9 mouse cellular contexts compared by ENCODE assay signal in genomic region chr19:10502571-10502970, GRCm38 (mm10). TPM values are rescaled to one million over a fixed set of nuclear protein-coding genes. Genes with fewer than 3 reads are reported as not detected.
DNase-seq lines count a peak whose midpoint lies in the region; ATAC-seq and TF ChIP-seq lines count a peak whose summit lies in the region.
"Had no signal": no experiment of that assay in that cellular context is flagged by ENCODE, and none has a peak within 500 bp of the region (broad histone marks: within the 10 kb centered on the region; RNA-seq: fewer than 3 reads in every experiment).

No protein-coding gene starts in this region.

- H3K27me3 ChIP-seq in heart, adult 2 months (ENCODE audit: control insufficient read depth, insufficient read depth, low read length), result no peaks in the 10 kb centered on the region
- H3K27me3 ChIP-seq in liver, postnatal 0 days (ENCODE audit: insufficient read depth, low read length), result no peaks in the 10 kb centered on the region
- no peaks in the 10 kb centered on the region for H3K27me3 ChIP-seq in neural tube, embryonic 14.5 days (ENCODE audit: control insufficient read depth, insufficient read depth, low read length)

- no peak overlapping the region for H3K27ac ChIP-seq in heart, adult 2 months
- H3K27ac ChIP-seq in liver, postnatal 0 days (ENCODE audit: low read depth), result no peak overlapping the region
- H3K27ac ChIP-seq in neural tube, embryonic 14.5 days (ENCODE audit: low read depth, low read length), result no peak overlapping the region

- TF ChIP-seq EP300 in heart, adult 2 months (IDR thresholded peaks at IDR 0.05; ENCODE audit: insufficient read depth, low read depth, low read length), result peak; percentile 61; the same call in 1 of the 2 replicates
- TF ChIP-seq EP300 in liver, postnatal 0 days (IDR thresholded peaks at IDR 0.05; ENCODE audit: low read depth), result no peak

- intact Hi-C loops in heart, adult 2 months (cut with DNase I), result loop anchor here (1.0 to 5.0 kb wide), 2 partner anchors 169 to 245 kb away; no protein-coding TSS in a partner anchor

- no peaks in the 10 kb centered on the region for H3K4me1 ChIP-seq in heart, adult 2 months (ENCODE audit: control insufficient read depth, insufficient read depth, low read length)
- no peaks in the 10 kb centered on the region for H3K4me1 ChIP-seq in liver, postnatal 0 days (ENCODE audit: insufficient read depth)
- H3K4me1 ChIP-seq in neural tube, embryonic 14.5 days (ENCODE audit: control insufficient read depth, insufficient read depth, low read length), result no peaks in the 10 kb centered on the region

- no peaks in the 10 kb centered on the region for H3K9me3 ChIP-seq in liver, postnatal 0 days (ENCODE audit: low read length)
- no peaks in the 10 kb centered on the region for H3K9me3 ChIP-seq in neural tube, embryonic 14.5 days (ENCODE audit: control insufficient read depth, low read length)

- DNase-seq in heart, adult 2 months, result peak in 1 of 2 experiments; percentile 41
- no peak for DNase-seq in heart, adult 11 months
- peak; percentile 26 to 49 for DNase-seq in CD8-positive naive resting alpha-beta T cell, adult 2 months (ENCODE audit: low read depth in 2 of 2, low spot score in 2 of 2)
- DNase-seq in cerebellum, postnatal 14 days, result peak; percentile 68 to 70
- DNase-seq in liver, postnatal 0 days, result peak; percentile 55
- no peak for DNase-seq in gastrocnemius, postnatal 25 days

- no peak for TF ChIP-seq POLR2A in heart, adult 2 months (IDR thresholded peaks at IDR 0.05; ENCODE audit: insufficient read depth, low read depth, low read length)

- H3K4me3 ChIP-seq in heart, adult 2 months, result no peak overlapping the region
- no peak overlapping the region for H3K4me3 ChIP-seq in liver, postnatal 0 days (ENCODE audit: low read depth, low read length)
- H3K4me3 ChIP-seq in neural tube, embryonic 14.5 days (ENCODE audit: low read depth, low read length), result no peak overlapping the region

- ATAC-seq in hematopoietic stem cell, adult 5-6 weeks (replicated peaks in 1 of 2; ENCODE audit: insufficient read depth in 1 of 2, low FRiP score in 2 of 2, low TSS enrichment in 1 of 2, low read depth in 1 of 2, poor library complexity in 2 of 2, severe bottlenecking in 2 of 2), result peak; percentile 66 to 67; a peak in 3 of 4 replicates
- peak; percentile 48; the same call in 1 of the 2 replicates for ATAC-seq in liver, postnatal 0 days
- peak; percentile 87 for ATAC-seq in neural tube, embryonic 14.5 days (ENCODE audit: low read depth)

- H3K4me2 ChIP-seq in liver, postnatal 0 days (ENCODE audit: low read depth, low read length), result no peak overlapping the region
- H3K4me2 ChIP-seq in neural tube, embryonic 14.5 days (ENCODE audit: low read depth, low read length), result no peak overlapping the region

- peak; percentile 95 for TF ChIP-seq CTCF in heart, adult 2 months (IDR thresholded peaks at IDR 0.05)
- TF ChIP-seq CTCF in liver, postnatal 0 days (IDR thresholded peaks at IDR 0.05; ENCODE audit: low read depth), result peak; percentile 93

- H3K9ac ChIP-seq in heart, adult 2 months (ENCODE audit: low read depth, low read length), result no peak overlapping the region
- H3K9ac ChIP-seq in liver, postnatal 0 days (replicated peaks), result no peak overlapping the region
- H3K9ac ChIP-seq in neural tube, embryonic 14.5 days (replicated peaks; ENCODE audit: low read depth, low read length), result no peak overlapping the region

- H3K79me2 ChIP-seq in heart, adult 2 months (replicated peaks; ENCODE audit: control insufficient read depth, insufficient read depth, low read length), result no peaks in the 10 kb centered on the region

- 7% methylated on average over 4 of the region's 4 CpGs for WGBS in heart, adult 2 months
- 21% methylated on average over 4 of the region's 4 CpGs for WGBS in liver, postnatal 0 days (ENCODE audit: insufficient replicate concordance)
- 7% methylated on average over 4 of the region's 4 CpGs for WGBS in neural tube, embryonic 14.5 days

- H3K36me3 ChIP-seq in heart, adult 2 months (ENCODE audit: control insufficient read depth, insufficient read depth, low read length), result no peaks in the 10 kb centered on the region; the same call in 1 of the 2 replicates
- peaks cover 67% of the 10 kb centered on the region for H3K36me3 ChIP-seq in liver, postnatal 0 days (replicated peaks; ENCODE audit: insufficient read depth, low read length)
- peaks cover 20% of the 10 kb centered on the region for H3K36me3 ChIP-seq in neural tube, embryonic 14.5 days (ENCODE audit: control insufficient read depth, insufficient read depth, low read length)

RNA-seq across cellular contexts. Expression of gene Ppp1r32, which starts 19.8 kb away (rescaled TPM):
- under 1 TPM; 0.16 to 0.29 TPM for total RNA-seq in heart, adult 2 months (2021)
- polyA plus RNA-seq in heart, adult 2 months (2012; rRNA removed), result 0.20 and 1.1 TPM in 2 replicates
- not detected in 2 replicates for total RNA-seq in hematopoietic stem cell, adult 5-6 weeks (2017)
- polyA plus RNA-seq in liver, postnatal 0 days (2015; fragmentation: Nextera tagmentation; extraction: Ambion mirVana), result 0.11 and 0.15 TPM in 2 replicates
- polyA plus RNA-seq in neural tube, embryonic 14.5 days (2014; fragmentation: Nextera tagmentation; extraction: Ambion mirVana), result 0.32 and 1.0 TPM in 2 replicates
- total RNA-seq in gastrocnemius, postnatal 25 days (2021), result under 1 TPM; 0.90 to 0.91 TPM
- polyA plus RNA-seq: liver, embryonic 16.5 days had no signal

RNA-seq across cellular contexts. Expression of gene Cpsf7, which starts 22.5 kb away (rescaled TPM):
- 10 to 100 TPM; 23.8 to 25.2 TPM for total RNA-seq in heart, adult 2 months (2021)
- polyA plus RNA-seq in heart, adult 2 months (2012; rRNA removed), result 20.6 and 37.7 TPM in 2 replicates
- total RNA-seq in hematopoietic stem cell, adult 5-6 weeks (2017), result 52.1 and 63.2 TPM in 2 replicates
- polyA plus RNA-seq in liver, postnatal 0 days (2015; fragmentation: Nextera tagmentation; extraction: Ambion mirVana), result 8.5 and 9.1 TPM in 2 replicates
- polyA plus RNA-seq in neural tube, embryonic 14.5 days (2014; fragmentation: Nextera tagmentation; extraction: Ambion mirVana), result 61.7 and 67.5 TPM in 2 replicates
- total RNA-seq in gastrocnemius, postnatal 25 days (2021), result 10 to 100 TPM; 18.0 to 18.5 TPM

RNA-seq across cellular contexts. Expression of gene Sdhaf2, which starts 23.4 kb away (rescaled TPM):
- 10 to 100 TPM; 65.5 to 77.9 TPM for total RNA-seq in heart, adult 2 months (2021)
- 45.7 and 74.6 TPM in 2 replicates for polyA plus RNA-seq in heart, adult 2 months (2012; rRNA removed)
- total RNA-seq in hematopoietic stem cell, adult 5-6 weeks (2017), result 59.2 and 71.7 TPM in 2 replicates
- polyA plus RNA-seq in liver, postnatal 0 days (2015; fragmentation: Nextera tagmentation; extraction: Ambion mirVana), result 23.6 and 25.4 TPM in 2 replicates
- 67.8 and 73.3 TPM in 2 replicates for polyA plus RNA-seq in neural tube, embryonic 14.5 days (2014; fragmentation: Nextera tagmentation; extraction: Ambion mirVana)
- 10 to 100 TPM; 49.0 to 54.0 TPM for total RNA-seq in gastrocnemius, postnatal 25 days (2021)

RNA-seq across cellular contexts. Expression of gene Lrrc10b, which starts 45.3 kb away (rescaled TPM):
- total RNA-seq in heart, adult 2 months (2021), result 1 to 10 TPM; 1.7 to 2.3 TPM
- polyA plus RNA-seq in heart, adult 2 months (2012; rRNA removed), result 0.12 and 1.2 TPM in 2 replicates
- total RNA-seq in hematopoietic stem cell, adult 5-6 weeks (2017), result not detected in 2 replicates
- polyA plus RNA-seq in liver, postnatal 0 days (2015; fragmentation: Nextera tagmentation; extraction: Ambion mirVana), result 0.05 TPM in 1 of 2 replicates, not detected in the other
- 0.66 and 0.75 TPM in 2 replicates for polyA plus RNA-seq in neural tube, embryonic 14.5 days (2014; fragmentation: Nextera tagmentation; extraction: Ambion mirVana)
- under 1 TPM; 0.13 to 0.38 TPM for total RNA-seq in gastrocnemius, postnatal 25 days (2021)
- polyA plus RNA-seq: liver, embryonic 16.5 days had no signal

RNA-seq across cellular contexts. Expression of gene Tmem216, which starts 53.5 kb away (rescaled TPM):
- total RNA-seq in heart, adult 2 months (2021), result 1 to 10 TPM; 5.5 to 5.8 TPM
- polyA plus RNA-seq in heart, adult 2 months (2012; rRNA removed), result 13.0 and 19.2 TPM in 2 replicates
- 8.5 and 27.0 TPM in 2 replicates for total RNA-seq in hematopoietic stem cell, adult 5-6 weeks (2017)
- polyA plus RNA-seq in liver, postnatal 0 days (2015; fragmentation: Nextera tagmentation; extraction: Ambion mirVana), result 11.7 and 13.0 TPM in 2 replicates
- 53.2 and 58.2 TPM in 2 replicates for polyA plus RNA-seq in neural tube, embryonic 14.5 days (2014; fragmentation: Nextera tagmentation; extraction: Ambion mirVana)
- total RNA-seq in gastrocnemius, postnatal 25 days (2021), result 1 to 10 TPM; 1.9 to 2.2 TPM

Comparison
In these comparisons a context has a peak if more than half of its experiments do, and no peak if none do; other contexts are left out.
1. DNase-seq: peak in CD8-positive naive resting alpha-beta T cell, adult 2 months (2 of 2), cerebellum, postnatal 14 days (2 of 2) and liver, postnatal 0 days (single experiment); none in heart, adult 11 months (single experiment) and gastrocnemius, postnatal 25 days (single experiment).
2. Peak in every context shown above with its lines, with median percentiles within 50 percentile points of each other: ATAC-seq.